Mouse (Mus musculus) liver, embryonic 12.5 days (tissue): Measurements from ENCODE around the gene Dnmt3b. TPM values are rescaled to one million over a fixed set of nuclear protein-coding genes. Genes with fewer than 3 reads are reported as not detected.
A peak's percentile ranks its signal among the peaks of the same experiment; 100 is the strongest.

Source experiments
- ATAC-seq: fragments of 200-750 bp; cut with Nextera tagmentation; 2 replicates; pipeline ENCODE4 v1.8.0; 2017; ENCODE audit warnings: moderate number of reproducible peaks, mild to moderate bottlenecking, moderate library complexity
- H3K27ac ChIP-seq: fragments of 300-500 bp; sonication (generic); 2 replicates; pipeline ENCODE4 v1.5.1; 2016; ENCODE audit warnings: mild to moderate bottlenecking
- H3K27me3 ChIP-seq: fragments of 300-500 bp; sonication (generic); replicated peaks from 2 replicates; pipeline ENCODE4 v1.6.1; 2016; ENCODE audit warnings: mild to moderate bottlenecking, moderate library complexity
- H3K36me3 ChIP-seq: fragments of 300-500 bp; sonication (generic); 2 replicates; pipeline ENCODE4 v1.6.1; 2016; ENCODE audit warnings: mild to moderate bottlenecking, moderate library complexity
- H3K4me1 ChIP-seq: fragments of 300-500 bp; sonication (generic); 2 replicates; pipeline ENCODE4 v1.6.1; 2016
- H3K4me2 ChIP-seq: fragments of 300-500 bp; sonication (generic); 2 replicates; pipeline ENCODE4 v1.6.1; 2016; ENCODE audit warnings: mild to moderate bottlenecking, moderate library complexity
- H3K4me3 ChIP-seq: fragments of 300-500 bp; sonication (generic); 2 replicates; pipeline ENCODE4 v1.5.1; 2016; ENCODE audit warnings: mild to moderate bottlenecking, moderate library complexity
- H3K9ac ChIP-seq: fragments of 300-500 bp; sonication (generic); 2 replicates; pipeline ENCODE4 v1.6.1; 2016; ENCODE audit warnings: mild to moderate bottlenecking, moderate library complexity
- H3K9me3 ChIP-seq: fragments of 300-500 bp; sonication (generic); replicated peaks from 2 replicates; pipeline ENCODE4 v1.6.1; 2016; ENCODE audit warnings: mild to moderate bottlenecking, moderate library complexity
- WGBS: fragments of 180-500 bp; shearing (Covaris S2); methylation state at CpG from one replicate; pipeline ENCODE4 v1.1.7; 2016; ENCODE audit not compliant: insufficient replicate concordance; 5-methylcytosine and 5-hydroxymethylcytosine counted together
- polyA plus RNA-seq: library from polyadenylated mRNA; unstranded; fragments of >200 nt; fragmentation: Nextera tagmentation; extraction: Ambion mirVana; gene quantifications from 2 replicates; pipeline ENCODE4 v1.2.1, GENCODE M21; 2016

Dnmt3b gene
- polyA plus RNA-seq, 1 experiment from 2014 or later: 17.1 TPM

DNA sequence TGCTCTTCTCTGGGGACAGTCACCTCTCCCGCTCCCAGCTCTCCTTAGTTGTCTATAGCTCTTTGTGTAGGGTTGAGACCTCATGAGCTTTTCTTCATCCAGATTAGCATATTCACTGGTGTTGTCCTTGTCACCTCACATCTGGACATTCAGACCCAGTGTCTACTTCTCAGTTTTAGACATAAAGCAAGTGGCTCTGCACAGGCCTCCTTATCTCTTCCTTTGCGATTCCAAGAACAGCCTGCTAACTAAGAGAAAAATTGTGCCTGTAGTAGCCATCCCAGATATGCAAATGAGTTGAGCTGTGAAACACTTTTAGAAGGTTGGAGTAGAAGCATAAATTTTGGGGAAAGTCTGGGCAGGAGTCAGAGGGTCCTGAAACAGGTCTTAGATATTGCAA lies 75.2 kb downstream of the Dnmt3b start:
- ATAC-seq: peak; percentile 90
- no peak overlapping the region for H3K9ac ChIP-seq
- peaks cover 37% of the 10 kb centered on the region for H3K4me1 ChIP-seq
- no peaks in the 10 kb centered on the region for H3K27me3 ChIP-seq
- H3K9me3 ChIP-seq: no peaks in the 10 kb centered on the region
- H3K4me2 ChIP-seq: peak overlapping the region; percentile 50
- peak overlapping the region; percentile 85 for H3K27ac ChIP-seq
- H3K36me3 ChIP-seq: 0 out of 2 replicates have a peak, but pooled peaks cover 4% of the 10 kb centered on the region
- 18% methylated on average over 2 of the region's 2 CpGs for WGBS
- no peak overlapping the region for H3K4me3 ChIP-seq

DNA sequence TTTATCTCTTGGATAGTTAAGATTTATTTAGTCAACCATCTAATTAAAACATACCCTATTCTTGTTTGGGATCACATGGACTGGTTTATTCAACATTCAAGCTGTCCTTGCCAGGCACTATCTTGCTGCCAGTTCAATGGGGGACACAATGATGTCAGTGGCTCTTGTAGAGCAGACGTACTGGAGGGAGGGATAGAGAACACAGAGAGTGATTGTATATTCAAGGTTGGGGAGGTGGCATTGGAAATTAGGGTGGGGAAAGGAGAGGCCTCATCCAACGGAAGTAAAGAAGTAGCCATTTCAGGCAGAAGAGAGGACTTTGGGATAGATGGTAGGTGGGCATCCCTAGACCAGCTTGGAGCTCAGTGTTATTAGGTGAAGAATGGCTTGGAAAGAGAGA lies 75.6 kb downstream of the Dnmt3b start:
- 0 out of 2 replicates have a peak overlapping the region, but pooled peaks have one; percentile 14 for H3K9ac ChIP-seq
- H3K4me2 ChIP-seq: peak overlapping the region; percentile 50
- peak overlapping the region; percentile 85 for H3K27ac ChIP-seq
- peak; percentile 46 for ATAC-seq
- H3K27me3 ChIP-seq: no peaks in the 10 kb centered on the region
- no peak overlapping the region for H3K4me3 ChIP-seq
- 44% methylated on average over 2 of the region's 2 CpGs for WGBS
- H3K36me3 ChIP-seq: 0 out of 2 replicates have a peak, but pooled peaks cover 4% of the 10 kb centered on the region
- peaks cover 34% of the 10 kb centered on the region for H3K4me1 ChIP-seq
- no peaks in the 10 kb centered on the region for H3K9me3 ChIP-seq

DNA sequence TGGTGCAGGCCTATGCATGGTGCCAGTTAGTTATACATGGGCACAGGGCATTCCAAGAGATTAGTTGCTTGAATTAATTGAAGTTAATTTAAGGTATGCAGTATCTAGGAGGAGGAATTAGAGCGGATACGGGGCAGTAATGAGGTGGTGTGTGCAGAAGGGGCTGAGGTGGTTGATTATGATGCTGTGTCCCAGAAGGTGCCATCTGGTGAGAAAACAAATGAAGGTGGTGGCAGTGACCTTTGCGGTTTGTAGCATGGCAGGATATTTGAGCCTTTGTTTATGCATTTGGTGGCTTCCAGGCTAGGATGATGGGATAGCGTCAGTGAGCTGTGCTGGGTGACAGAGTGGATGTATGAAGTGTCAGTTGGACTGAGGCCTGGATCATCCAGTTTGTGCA lies 76.0 kb downstream of the Dnmt3b start:
- Histone ChIP-seq H3K27me3 (no peaks in the 10 kb centered on the region), H3K36me3 (0 out of 2 replicates have a peak, but pooled peaks cover 4% of the 10 kb centered on the region), H3K9me3 (no peaks in the 10 kb centered on the region), H3K4me2 (peak overlapping the region; percentile 50; the same call in 1 of the 2 replicates), H3K27ac (peak overlapping the region; percentile 85), H3K9ac (0 out of 2 replicates have a peak overlapping the region, but pooled peaks have one; percentile 14), H3K4me1 (peaks cover 34% of the 10 kb centered on the region), H3K4me3 (no peak overlapping the region)
- WGBS: 90% methylated on average over 4 of the region's 4 CpGs
- ATAC-seq: no peak

DNA sequence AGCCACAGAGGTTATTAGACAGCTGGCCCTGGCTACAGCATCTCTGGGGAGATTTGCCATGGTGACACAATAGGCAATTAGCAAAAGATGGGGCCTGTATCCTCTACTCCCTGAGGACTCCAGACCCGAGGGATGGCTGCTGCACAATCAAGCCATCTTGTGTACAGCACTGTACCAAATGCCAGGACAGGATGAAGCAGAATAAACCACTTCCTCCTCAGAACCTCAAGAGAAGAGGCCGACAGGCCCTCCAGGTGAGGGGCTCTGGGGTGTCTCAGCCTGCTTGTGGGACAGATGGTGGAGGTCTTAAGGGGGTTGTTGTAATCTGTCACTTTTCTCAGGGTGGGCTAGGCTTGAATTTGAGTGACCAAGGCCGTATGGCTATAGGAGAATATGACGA lies 84.8 kb downstream of the Dnmt3b start:
- no peak overlapping the region for H3K9ac ChIP-seq
- ATAC-seq: no peak
- no peak overlapping the region for H3K4me2 ChIP-seq
- no peaks in the 10 kb centered on the region for H3K9me3 ChIP-seq
- 0 out of 2 replicates have a peak, but pooled peaks cover under 1% of the 10 kb centered on the region for H3K4me1 ChIP-seq
- no peaks in the 10 kb centered on the region for H3K36me3 ChIP-seq
- H3K27ac ChIP-seq: no peak overlapping the region
- H3K27me3 ChIP-seq: 0 out of 2 replicates have a peak, but pooled peaks cover 4% of the 10 kb centered on the region
- 47% methylated on average over 4 of the region's 4 CpGs for WGBS
- H3K4me3 ChIP-seq: no peak overlapping the region

Other genes with a start within 250 kb of the Dnmt3b start
- not detected in 2 replicates for gene 4930404H24Rik, start 156.7 kb upstream of the Dnmt3b start, polyA plus RNA-seq
- 9.3 and 9.8 TPM in 2 replicates for gene Nol4l, start 119.5 kb upstream of the Dnmt3b start, polyA plus RNA-seq
- 44.0 and 45.7 TPM in 2 replicates for gene Commd7, start 16.7 kb upstream of the Dnmt3b start, polyA plus RNA-seq
- gene Dnmt3c, start 47.2 kb downstream of the Dnmt3b start, polyA plus RNA-seq: 0.42 and 0.58 TPM in 2 replicates
- gene Mapre1, start 91.8 kb downstream of the Dnmt3b start, polyA plus RNA-seq: 199 and 200 TPM in 2 replicates
- gene Efcab8, start 130.5 kb downstream of the Dnmt3b start, polyA plus RNA-seq: 0.10 and 0.16 TPM in 2 replicates
- gene Sun5, start 221.6 kb downstream of the Dnmt3b start, polyA plus RNA-seq: not detected in 2 replicates
- gene Bpifb2, start 225.6 kb downstream of the Dnmt3b start, polyA plus RNA-seq: not detected in 2 replicates